8 mouse cellular contexts compared by ENCODE assay signal in genomic region chr11:78984483-78985177, GRCm38 (mm10). TPM values are rescaled to one million over a fixed set of nuclear protein-coding genes. Genes with fewer than 3 reads are reported as not detected.
DNase-seq lines count a peak whose midpoint lies in the region; ATAC-seq and TF ChIP-seq lines count a peak whose summit lies in the region.

Lgals9 (minus strand) TSS chr11:78984946.

- ATAC-seq in kidney, embryonic 14.5 days (ENCODE audit: low FRiP score, low TSS enrichment) = peak; percentile 64

- no peaks in the 10 kb centered on the region for H3K36me3 ChIP-seq in kidney, embryonic 14.5 days (ENCODE audit: control insufficient read depth, insufficient read depth, low read length)
- no peaks in the 10 kb centered on the region for H3K36me3 ChIP-seq in testis, adult 2 months (ENCODE audit: control insufficient read depth, insufficient read depth, low read length)

- TF ChIP-seq POLR2A in testis, adult 2 months (IDR thresholded peaks at IDR 0.05; ENCODE audit: control insufficient read depth, low read depth, low read length) = 0 out of 2 replicates have a peak, but pooled peaks have one; percentile 25

- H3K27ac ChIP-seq in layer of hippocampus, adult 2 months = no peak within 1 kb of the TSS
- no peak within 1 kb of the TSS for H3K27ac ChIP-seq in kidney, embryonic 14.5 days (ENCODE audit: low read depth, low read length)
- peak within 1 kb of the TSS; percentile 57; the same call in 1 of the 2 replicates for H3K27ac ChIP-seq in testis, adult 2 months (ENCODE audit: control insufficient read depth, insufficient read depth, low read depth, low read length)

- peak within 1 kb of the TSS; percentile 21; the same call in 1 of the 2 replicates for H3K4me2 ChIP-seq in kidney, embryonic 14.5 days (replicated peaks; ENCODE audit: low read depth, low read length)

- no peaks in the 10 kb centered on the region for H3K9me3 ChIP-seq in kidney, embryonic 14.5 days (ENCODE audit: control insufficient read depth, low read length)

- no peak for TF ChIP-seq CTCF in layer of hippocampus, adult 2 months (conservative IDR thresholded peaks at IDR 0.05)
- no peak for TF ChIP-seq CTCF in testis, adult 2 months (IDR thresholded peaks at IDR 0.05; ENCODE audit: control insufficient read depth, insufficient read depth, insufficient replicate concordance, low read depth, low read length)

- H3K4me1 ChIP-seq in kidney, embryonic 14.5 days (ENCODE audit: control insufficient read depth, insufficient read depth, low read length) = no peaks in the 10 kb centered on the region
- H3K4me1 ChIP-seq in testis, adult 2 months (ENCODE audit: control insufficient read depth, insufficient read depth, low read length) = no peaks in the 10 kb centered on the region

- 56% methylated on average over 10 of the region's 10 CpGs for WGBS in kidney, embryonic 14.5 days

- H3K9ac ChIP-seq in kidney, embryonic 14.5 days (ENCODE audit: low read depth, low read length) = no peak within 1 kb of the TSS

- peak in 1 of 2 experiments; percentile 29 for DNase-seq in layer of hippocampus, adult 2 months (ENCODE audit: low spot score in 2 of 2)
- DNase-seq in layer of hippocampus, postnatal 25 days (ENCODE audit: extremely low spot score in 1 of 2, low spot score in 1 of 2) = no peak
- DNase-seq in adrenal gland, postnatal 25 days = peak; percentile 26
- DNase-seq in heart, adult 18-20 months = peak; percentile 91 to 95
- DNase-seq in lung, postnatal 4 days = peak; percentile 84 to 86
- DNase-seq in layer of hippocampus, postnatal 36 days = no peak

- H3K27me3 ChIP-seq in kidney, embryonic 14.5 days (ENCODE audit: control insufficient read depth, insufficient read depth, low read length) = no peaks in the 10 kb centered on the region
- no peaks in the 10 kb centered on the region for H3K27me3 ChIP-seq in testis, adult 2 months (ENCODE audit: control insufficient read depth, insufficient read depth, low read length)

- peak within 1 kb of the TSS; percentile 39 for H3K4me3 ChIP-seq in layer of hippocampus, adult 2 months
- peak within 1 kb of the TSS; percentile 6; the same call in 1 of the 2 replicates for H3K4me3 ChIP-seq in kidney, embryonic 14.5 days (ENCODE audit: low read length)
- peak within 1 kb of the TSS; percentile 72 for H3K4me3 ChIP-seq in testis, adult 2 months (ENCODE audit: control insufficient read depth, low read depth, low read length)

RNA-seq across cellular contexts. Expression of gene Lgals9, which starts in this region (rescaled TPM):
- total RNA-seq in layer of hippocampus, adult 2 months (2021) = 1 to 10 TPM; 4.0 to 4.1 TPM
- total RNA-seq in layer of hippocampus, postnatal 25 days (2021) = 1 to 10 TPM; 4.3 to 5.5 TPM
- total RNA-seq in adrenal gland, postnatal 25 days (2021) = 18.5 and 21.8 TPM in 2 replicates
- total RNA-seq in heart, adult 18-20 months (2021) = 10 to 100 TPM; 19.5 to 22.5 TPM
- polyA plus RNA-seq in kidney, embryonic 14.5 days (2014; fragmentation: Nextera tagmentation; extraction: Ambion mirVana) = 24.6 and 26.4 TPM in 2 replicates
- polyA plus RNA-seq in testis, adult 2 months (2012; rRNA removed) = 4.7 and 6.3 TPM in 2 replicates
- total RNA-seq in layer of hippocampus, postnatal 36 days (2021) = 1 to 10 TPM; 4.9 to 5.0 TPM

Comparison
In these comparisons a context has a peak if more than half of its experiments do, and no peak if none do; other contexts are left out.
1. DNase-seq: peak in adrenal gland, postnatal 25 days (single experiment), heart, adult 18-20 months (2 of 2) and lung, postnatal 4 days (2 of 2); none in layer of hippocampus, postnatal 25 days (0 of 2) and layer of hippocampus, postnatal 36 days (0 of 2).
2. H3K4me3 ChIP-seq: peak in every context shown above with its lines; median percentile 72 in testis, adult 2 months; 39 in layer of hippocampus, adult 2 months; 6 in kidney, embryonic 14.5 days.